Mouse (Mus musculus) MEL (cell line): ENCODE measurements around the gene AA467197. TPM values are rescaled to one million over a fixed set of nuclear protein-coding genes. Genes with fewer than 3 reads are reported as not detected.

Experiments used
- DNase-seq: peaks from one replicate; pipeline ENCODE4 v3.0.0; 2011; ENCODE audit warnings: low read depth, low spot score
- H3K27ac ChIP-seq: 2 replicates; pipeline ENCODE4 v1.5.1; 2012; ENCODE audit warnings: low read depth, mild to moderate bottlenecking, control low read depth, low read length, moderate library complexity; ENCODE audit not compliant: control insufficient read depth
- H3K27me3 ChIP-seq, 2 experiments: fragments of 150-350 bp in 1 of 2; sonication (generic) in 1 of 2; 2 replicates each; pipeline ENCODE4 v1.6.1; 2012; ENCODE audit warnings: low read length in 2 of 2, mild to moderate bottlenecking in 2 of 2, improper control_type of control experiment in 1 of 2, moderate library complexity in 1 of 2; ENCODE audit not compliant: insufficient read depth in 2 of 2, control insufficient read depth in 1 of 2
- H3K36me3 ChIP-seq, 2 experiments: 2 replicates each; pipeline ENCODE4 v1.6.1; 2012 to 2014; ENCODE audit warnings: low read length in 2 of 2, improper control_type of control experiment in 1 of 2, inconsistent platforms in 1 of 2, mild to moderate bottlenecking in 1 of 2; ENCODE audit not compliant: insufficient read depth in 2 of 2, control insufficient read depth in 1 of 2
- H3K4me1 ChIP-seq, 2 experiments: fragments of 150-350 bp in 1 of 2; sonication (generic) in 1 of 2; 2 replicates each; pipeline ENCODE4 v1.6.1; 2012; ENCODE audit warnings: low read length in 2 of 2, improper control_type of control experiment in 1 of 2, mild to moderate bottlenecking in 1 of 2; ENCODE audit not compliant: insufficient read depth in 2 of 2, control insufficient read depth in 1 of 2
- H3K4me3 ChIP-seq, 2 experiments: fragments of 150-350 bp in 1 of 2; sonication (generic) in 1 of 2; 2 replicates each; pipeline ENCODE4 v1.5.1; 2012; ENCODE audit warnings: low read depth in 2 of 2, low read length in 2 of 2, mild to moderate bottlenecking in 2 of 2, moderate library complexity in 2 of 2, control low read depth in 1 of 2, improper control_type of control experiment in 1 of 2; ENCODE audit not compliant: control insufficient read depth in 1 of 2, insufficient read depth in 1 of 2
- H3K79me2 ChIP-seq: 2 replicates; pipeline ENCODE4 v1.6.1; 2012; ENCODE audit warnings: mild to moderate bottlenecking, low read length, moderate library complexity; ENCODE audit not compliant: control insufficient read depth, poor library complexity, insufficient read depth
- H3K9ac ChIP-seq: 2 replicates; pipeline ENCODE4 v1.6.1; 2012; ENCODE audit warnings: low read depth, mild to moderate bottlenecking, control low read depth, low read length, moderate library complexity; ENCODE audit not compliant: control insufficient read depth, poor library complexity, severe bottlenecking
- H3K9me3 ChIP-seq: fragments of 150-350 bp; sonication (generic); replicated peaks from 2 replicates; pipeline ENCODE4 v1.6.1; 2012; ENCODE audit warnings: mild to moderate bottlenecking, low read length, improper control_type of control experiment, moderate library complexity; ENCODE audit not compliant: insufficient read depth
- CHD2 ChIP-seq: IDR thresholded peaks from 2 replicates; pipeline ENCODE4 v1.6.1; 2011; ENCODE audit warnings: low read length, improper control_type of control experiment
- ELF1 ChIP-seq: IDR thresholded peaks from 2 replicates; pipeline ENCODE4 v1.6.1; 2014; ENCODE audit warnings: low read depth, mild to moderate bottlenecking, inconsistent platforms, low read length, improper control_type of control experiment, moderate library complexity
- GABPA ChIP-seq: IDR thresholded peaks from 2 replicates; pipeline ENCODE4 v1.6.1; 2012; ENCODE audit warnings: low read depth, mild to moderate bottlenecking, inconsistent platforms, low read length, improper control_type of control experiment, moderate library complexity
- HCFC1 ChIP-seq: IDR thresholded peaks from 2 replicates; pipeline ENCODE4 v1.6.1; 2012; ENCODE audit warnings: low read depth, mild to moderate bottlenecking, inconsistent platforms, low read length, improper control_type of control experiment, moderate library complexity
- KAT2A ChIP-seq: conservative IDR thresholded peaks from 2 replicates; pipeline ENCODE4 v1.6.1; 2012; ENCODE audit warnings: low read depth, low read length, improper control_type of control experiment, inconsistent platforms
- MAFK ChIP-seq: IDR thresholded peaks from 2 replicates; pipeline ENCODE4 v1.6.1; 2011; ENCODE audit warnings: low read depth, mild to moderate bottlenecking, low read length, improper control_type of control experiment, borderline replicate concordance
- MAX ChIP-seq: IDR thresholded peaks from 2 replicates; pipeline ENCODE4 v1.6.1; 2011; ENCODE audit warnings: low read length, improper control_type of control experiment
- MEF2A ChIP-seq: IDR thresholded peaks from 2 replicates; pipeline ENCODE4 v1.6.1; 2014; ENCODE audit warnings: low read depth, mild to moderate bottlenecking, inconsistent platforms, low read length, improper control_type of control experiment; ENCODE audit not compliant: poor library complexity, insufficient replicate concordance, severe bottlenecking; ENCODE audit errors: extremely low read depth
- MXI1 ChIP-seq: IDR thresholded peaks from 2 replicates; pipeline ENCODE4 v1.6.1; 2011; ENCODE audit warnings: mild to moderate bottlenecking, low read depth, low read length, improper control_type of control experiment
- MYB ChIP-seq: IDR thresholded peaks from 2 replicates; pipeline ENCODE4 v1.6.1; 2011; ENCODE audit warnings: mild to moderate bottlenecking, low read depth, low read length, improper control_type of control experiment
- NRF1 ChIP-seq: IDR thresholded peaks from 2 replicates; pipeline ENCODE4 v1.6.1; 2014; ENCODE audit warnings: low read depth, mild to moderate bottlenecking, inconsistent platforms, low read length, improper control_type of control experiment, moderate library complexity; ENCODE audit not compliant: poor library complexity, insufficient read depth, severe bottlenecking
- POLR2A ChIP-seq, 2 experiments: IDR thresholded peaks; 2 replicates each; pipeline ENCODE4 v1.6.1; 2011 to 2012; ENCODE audit warnings: low read length in 2 of 2, mild to moderate bottlenecking in 2 of 2, control low read depth in 1 of 2, improper control_type of control experiment in 1 of 2, low read depth in 1 of 2, moderate library complexity in 1 of 2; ENCODE audit not compliant: control insufficient read depth in 1 of 2, insufficient read depth in 1 of 2, poor library complexity in 1 of 2
- POLR2AphosphoS2 ChIP-seq: IDR thresholded peaks from 2 replicates; pipeline ENCODE4 v1.6.1; 2011; ENCODE audit warnings: low read length, improper control_type of control experiment
- POLR2AphosphoS5 ChIP-seq: IDR thresholded peaks from 2 replicates; pipeline ENCODE4 v1.6.1; 2012; ENCODE audit warnings: low read depth, borderline replicate concordance, mild to moderate bottlenecking, inconsistent platforms, low read length, moderate library complexity, mixed read lengths
- RAD21 ChIP-seq: IDR thresholded peaks from 2 replicates; pipeline ENCODE4 v1.6.1; 2011; ENCODE audit warnings: mild to moderate bottlenecking, low read depth, low read length, improper control_type of control experiment
- SIN3A ChIP-seq: IDR thresholded peaks from 2 replicates; pipeline ENCODE4 v1.6.1; 2012; ENCODE audit warnings: low read length, improper control_type of control experiment, inconsistent platforms
- SMC3 ChIP-seq: IDR thresholded peaks from 2 replicates; pipeline ENCODE4 v1.6.1; 2011; ENCODE audit warnings: low read depth, low read length, improper control_type of control experiment
- TCF12 ChIP-seq: IDR thresholded peaks from 2 replicates; pipeline ENCODE4 v1.6.1; 2014; ENCODE audit warnings: low read depth, mild to moderate bottlenecking, inconsistent platforms, low read length, improper control_type of control experiment, moderate library complexity
- ZC3H11A ChIP-seq: IDR thresholded peaks from 2 replicates; pipeline ENCODE4 v1.6.1; 2012; ENCODE audit warnings: low read depth, mild to moderate bottlenecking, inconsistent platforms, low read length, improper control_type of control experiment
- polyA plus RNA-seq, 2 experiments: library from polyadenylated mRNA; stranded (reverse) in 1 of 2; unstranded in 1 of 2; fragments of >175 nt in 1 of 2; fragments of >200 nt in 1 of 2; gene quantifications; 2 replicates each; pipeline versions ENCODE4 v1.2.1 to v1.2.4; 2012; ENCODE audit warnings: low replicate concordance in 2 of 2, low read depth in 1 of 2; ENCODE audit not compliant: insufficient read length in 2 of 2, insufficient read depth in 1 of 2, missing spikeins in 1 of 2
- total RNA-seq: library from RNA; depleted of rRNA; stranded (reverse); fragments of 300-350 nt; gene quantifications from 2 replicates; pipeline ENCODE4 v1.2.3, GENCODE M21; 2012

The AA467197 gene
- total and polyA plus RNA-seq, 3 experiments, result not detected

DNA sequence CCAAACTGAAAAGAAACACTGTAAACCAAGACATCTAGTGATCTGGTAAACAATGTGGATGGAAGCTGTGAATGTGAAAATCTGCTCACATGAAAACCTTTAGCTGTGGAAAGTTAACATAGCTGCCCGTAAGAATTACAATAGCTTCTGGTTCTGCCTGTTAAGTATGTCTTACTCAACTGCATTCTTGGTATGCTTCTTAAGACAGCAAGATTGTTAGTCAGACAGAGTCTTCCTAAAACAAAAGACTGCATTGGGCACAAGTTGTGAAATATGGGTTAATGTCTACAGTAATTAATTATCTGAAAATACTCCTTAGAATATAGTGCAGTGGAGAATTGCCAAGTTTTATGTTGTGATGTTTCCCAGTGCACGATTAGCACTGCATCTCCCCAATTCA is 45.7 kb downstream of the AA467197 start:
- Histone ChIP-seq H3K9ac (no peak overlapping the region), H3K4me1 (no peaks in the 10 kb centered on the region), H3K27me3 (no peaks in the 10 kb centered on the region), H3K79me2 (no peaks in the 10 kb centered on the region), H3K36me3 (no peaks in the 10 kb centered on the region), H3K4me3 (no peak overlapping the region), H3K9me3 (no peaks in the 10 kb centered on the region), H3K27ac (no peak overlapping the region)
- DNase-seq, result no peak
- TF ChIP-seq CHD2, result no peak
- no peak for TF ChIP-seq SMC3
- no peak for TF ChIP-seq POLR2A (IDR thresholded peaks at IDR 0.05; ENCODE audit: control insufficient read depth in 1 of 2, insufficient read depth in 1 of 2, low read depth in 1 of 2, low read length in 2 of 2, poor library complexity in 1 of 2)
- TF ChIP-seq MXI1, result no peak
- no peak for TF ChIP-seq NRF1
- no peak for TF ChIP-seq TCF12
- TF ChIP-seq POLR2AphosphoS5, result no peak
- TF ChIP-seq ELF1, result no peak

DNA sequence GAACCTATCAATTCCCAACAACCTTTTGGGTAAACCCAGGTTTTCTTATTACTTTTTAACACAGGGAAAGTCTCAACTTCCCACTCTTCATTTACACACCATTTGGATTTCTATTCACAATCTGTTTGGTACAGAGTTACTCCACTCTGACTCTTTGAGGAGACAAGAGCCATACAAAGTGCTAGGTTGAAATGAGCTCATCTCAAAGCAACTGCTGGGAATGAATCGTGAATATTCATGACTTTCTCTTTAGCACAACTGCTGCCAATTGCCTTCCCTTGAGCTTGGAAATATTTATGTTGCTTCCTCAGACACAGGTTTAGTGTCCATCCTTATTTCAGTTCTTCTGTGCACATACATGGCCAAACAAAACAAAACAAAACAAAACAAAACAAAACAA is 46.9 kb downstream of the AA467197 start:
- no peak for DNase-seq
- no peaks in the 10 kb centered on the region for H3K27me3 ChIP-seq
- TF ChIP-seq GABPA (no peak), ZC3H11A (no peak), POLR2AphosphoS5 (no peak), NRF1 (no peak), SIN3A (no peak)
- TF ChIP-seq, all 39 proteins: peak for 0
- Histone ChIP-seq H3K9me3 (no peaks in the 10 kb centered on the region), H3K79me2 (no peaks in the 10 kb centered on the region), H3K4me1 (no peaks in the 10 kb centered on the region), H3K4me3 (no peak overlapping the region), H3K9ac (no peak overlapping the region), H3K36me3 (no peaks in the 10 kb centered on the region), H3K27ac (no peak overlapping the region)

DNA sequence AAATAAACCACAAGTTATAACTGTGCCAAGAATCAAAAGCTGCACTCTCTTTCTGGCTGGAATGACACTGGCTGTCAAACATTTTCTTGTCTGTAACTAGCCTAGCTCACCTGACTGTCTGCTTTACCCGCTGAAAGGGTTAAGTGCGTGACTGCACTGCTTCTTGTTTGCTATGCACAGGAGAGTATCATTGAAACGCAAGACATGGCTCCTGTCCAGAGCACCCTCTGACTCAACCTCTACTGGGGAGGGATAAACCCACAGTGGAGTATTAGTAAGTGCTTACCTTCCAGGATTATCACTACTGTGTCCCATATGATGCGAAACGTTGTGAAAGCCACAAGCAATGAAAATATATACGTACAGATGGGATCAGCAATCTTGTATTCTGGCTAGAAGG is 49.9 kb downstream of the AA467197 start:
- H3K79me2 ChIP-seq, result no peaks in the 10 kb centered on the region
- no peaks in the 10 kb centered on the region for H3K9me3 ChIP-seq
- DNase-seq, result no peak
- no peak overlapping the region for H3K27ac ChIP-seq
- no peak for TF ChIP-seq MAFK
- TF ChIP-seq MEF2A, result no peak
- no peak for TF ChIP-seq MYB
- no peak for TF ChIP-seq SIN3A
- no peak for TF ChIP-seq KAT2A
- TF ChIP-seq MAX, result no peak
- no peak for TF ChIP-seq POLR2AphosphoS2
- TF ChIP-seq HCFC1, result no peak
- TF ChIP-seq RAD21, result no peak
- TF ChIP-seq TCF12, result no peak
- H3K27me3 ChIP-seq, result no peaks in the 10 kb centered on the region
- H3K4me1 ChIP-seq, result no peaks in the 10 kb centered on the region
- H3K9ac ChIP-seq, result no peak overlapping the region
- no peaks in the 10 kb centered on the region for H3K36me3 ChIP-seq
- H3K4me3 ChIP-seq, result no peak overlapping the region
